Mouse (Mus musculus): ENCODE results near the gene Rab34.
A peak's percentile ranks its signal among the peaks of the same experiment; 100 is the strongest.

The Rab34 gene

DNA sequence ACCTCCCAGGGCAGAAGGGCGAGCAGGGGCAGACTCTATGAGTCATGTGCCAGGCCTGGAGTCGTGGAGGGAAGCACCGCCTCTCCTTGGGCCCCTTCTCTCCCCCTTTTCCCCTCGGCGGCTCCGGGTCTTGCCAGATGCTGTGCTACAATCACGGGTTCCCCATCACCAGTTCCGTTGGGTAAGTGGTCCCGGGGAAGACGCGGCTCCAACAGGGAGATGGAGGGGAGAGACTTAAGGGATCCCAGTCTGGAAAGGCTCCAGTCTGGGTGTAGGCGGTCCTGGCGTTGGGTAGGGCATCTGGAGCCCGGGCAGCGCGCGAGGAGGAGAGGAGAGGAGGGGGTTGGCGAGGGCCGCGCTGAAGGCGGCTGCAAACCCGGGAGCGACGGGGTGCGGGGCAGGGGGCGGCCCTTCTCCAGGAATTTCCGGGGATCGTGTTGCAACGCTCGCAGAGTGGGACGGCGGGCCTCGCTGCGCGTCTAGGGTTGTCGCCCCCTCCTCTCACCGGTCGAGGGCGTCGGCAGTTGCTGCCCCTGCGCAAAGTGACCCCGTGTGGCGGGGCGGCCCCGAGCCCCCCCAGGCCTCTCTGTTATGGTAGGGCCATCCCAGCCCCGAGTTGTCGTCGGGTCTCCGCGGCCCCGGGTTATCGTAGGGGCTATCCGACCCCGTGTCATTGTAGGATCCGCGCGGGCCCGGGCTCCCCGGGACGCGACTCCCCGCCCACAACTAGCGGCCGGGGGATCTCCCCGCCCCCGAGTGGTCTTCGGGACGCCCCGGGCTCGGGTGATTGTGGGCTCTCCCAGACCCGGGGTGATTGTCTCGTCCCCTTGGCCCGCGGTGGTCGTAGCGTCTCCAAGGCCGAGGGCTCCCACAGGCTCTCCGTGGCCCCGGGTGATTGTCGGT, at the start of gene Rab34:
Gene Rab34, plus strand, starts transcription at position 100 of the 903 bp plus-strand sequence.
- no peak for DNase-seq (ENCODE audit: low spot score)

DNA sequence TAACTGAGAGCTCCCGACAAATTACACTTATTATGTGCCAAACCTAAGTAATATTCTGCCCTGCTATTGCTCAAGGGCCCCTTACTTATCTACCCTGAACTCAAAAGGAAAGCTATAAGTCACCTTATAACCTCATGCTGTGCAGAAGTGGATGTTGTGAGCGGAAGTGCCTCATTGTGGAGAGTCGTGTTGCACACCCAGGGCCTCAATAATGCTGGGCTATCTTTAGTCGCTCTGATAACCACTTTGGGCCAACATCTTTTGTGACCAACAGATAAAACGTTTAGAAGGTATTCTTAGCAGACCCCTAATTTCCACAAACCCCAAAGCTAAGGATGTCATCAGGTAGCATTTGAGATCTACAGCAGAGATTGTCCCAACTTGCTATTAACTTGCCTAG, 47.6 kb upstream of the Rab34 start:
- no peak for DNase-seq (ENCODE audit: low spot score)

DNA sequence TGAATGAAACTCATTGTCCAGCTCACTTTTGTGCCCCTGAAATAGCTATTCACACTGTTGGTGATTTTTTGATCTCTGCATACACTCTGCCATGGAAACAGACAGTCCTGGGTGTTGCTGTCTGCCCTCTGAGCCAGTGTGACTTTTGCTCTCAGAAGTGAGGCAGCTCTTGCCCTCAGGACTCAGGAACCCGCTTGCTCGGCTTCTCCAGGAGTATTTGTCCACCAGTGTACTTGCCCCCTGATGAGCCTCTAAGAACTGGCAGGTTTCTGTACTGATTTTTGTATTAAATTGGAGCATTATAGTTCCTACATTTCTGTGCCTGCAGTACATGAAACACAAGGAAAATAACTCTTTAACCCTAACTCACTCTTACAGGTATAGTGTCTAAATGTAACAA, 44.7 kb upstream of the Rab34 start:
- no peak for DNase-seq (ENCODE audit: low spot score)

DNA sequence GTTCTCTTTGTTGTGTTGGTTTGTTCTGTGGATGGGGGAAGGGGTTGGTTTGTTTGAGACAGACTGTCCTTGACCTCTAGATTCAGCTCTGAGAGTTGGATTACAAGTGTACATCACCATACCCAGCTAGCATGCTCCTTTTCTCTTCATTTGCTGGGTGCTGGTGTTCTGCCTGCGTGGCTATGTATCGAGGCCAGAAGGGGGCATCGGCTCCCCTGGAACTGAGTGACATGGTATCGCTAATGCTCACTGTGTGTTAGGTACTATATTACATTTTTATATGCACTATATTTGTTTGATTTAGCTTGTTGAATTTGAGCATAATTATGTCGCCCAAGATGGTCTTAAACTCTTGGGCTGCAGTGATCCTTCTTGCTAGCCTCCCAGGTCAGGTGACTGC, 42.1 kb upstream of the Rab34 start:
- no peak for DNase-seq (ENCODE audit: low spot score)

DNA sequence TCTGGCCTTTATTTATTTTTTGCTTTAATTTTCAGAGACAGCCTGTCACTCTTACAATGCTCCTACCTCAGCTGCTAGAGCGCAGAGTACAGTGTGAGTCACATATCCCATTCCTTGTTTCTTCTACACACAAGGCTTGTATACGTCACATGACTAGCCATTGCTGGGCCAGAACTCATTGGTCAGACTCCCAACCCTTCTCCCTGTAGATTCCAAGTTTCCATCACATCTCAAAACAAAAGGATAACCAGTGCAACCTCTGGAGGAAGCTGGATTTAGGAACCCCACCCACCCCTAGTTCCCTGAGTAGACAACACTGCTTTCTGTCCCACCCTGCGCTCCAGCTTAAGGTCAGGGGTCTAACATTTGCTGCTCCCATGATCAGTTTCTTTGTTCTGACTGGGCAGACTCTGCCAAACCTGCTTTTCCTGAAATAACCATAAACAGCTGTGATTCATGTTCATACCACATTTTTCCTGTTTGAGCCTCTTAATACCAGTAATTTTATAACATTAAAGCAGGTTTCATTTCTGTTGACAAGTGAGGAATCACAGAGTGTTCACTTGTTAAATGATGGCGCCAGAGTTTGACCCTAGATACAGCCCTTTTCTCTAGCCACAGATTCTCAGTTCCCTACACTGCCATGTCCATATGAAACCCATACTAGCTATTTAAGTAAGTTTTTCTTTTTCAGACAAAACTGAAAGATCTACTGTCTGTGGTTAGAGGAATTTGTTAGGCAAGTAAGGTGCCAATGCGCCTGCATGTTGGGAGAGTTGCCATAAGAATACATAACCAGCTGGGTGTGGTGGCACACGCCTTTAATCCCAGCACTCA, 41.3 kb upstream of the Rab34 start:
- DNase-seq (ENCODE audit: low spot score) = no peak

DNA sequence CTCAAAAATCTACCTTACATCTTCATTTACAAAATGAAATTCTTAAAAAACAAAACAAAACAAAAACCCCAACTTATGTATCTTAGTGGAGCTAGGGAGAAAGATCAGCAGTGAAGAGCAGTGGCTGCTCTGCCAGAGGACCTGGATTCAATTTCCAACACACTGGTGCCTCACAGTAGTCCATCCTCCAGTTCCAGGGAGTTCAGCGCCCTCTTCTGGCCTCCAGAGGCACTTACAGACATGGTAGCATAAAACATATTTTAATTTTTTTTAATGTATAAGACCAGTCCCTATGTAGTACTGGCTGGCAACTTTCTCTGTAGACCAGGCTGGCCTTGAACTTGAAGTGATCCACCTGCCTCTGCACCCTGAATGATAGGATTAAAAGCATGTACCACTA, 37.1 kb upstream of the Rab34 start:
- DNase-seq (ENCODE audit: low spot score) = no peak

DNA sequence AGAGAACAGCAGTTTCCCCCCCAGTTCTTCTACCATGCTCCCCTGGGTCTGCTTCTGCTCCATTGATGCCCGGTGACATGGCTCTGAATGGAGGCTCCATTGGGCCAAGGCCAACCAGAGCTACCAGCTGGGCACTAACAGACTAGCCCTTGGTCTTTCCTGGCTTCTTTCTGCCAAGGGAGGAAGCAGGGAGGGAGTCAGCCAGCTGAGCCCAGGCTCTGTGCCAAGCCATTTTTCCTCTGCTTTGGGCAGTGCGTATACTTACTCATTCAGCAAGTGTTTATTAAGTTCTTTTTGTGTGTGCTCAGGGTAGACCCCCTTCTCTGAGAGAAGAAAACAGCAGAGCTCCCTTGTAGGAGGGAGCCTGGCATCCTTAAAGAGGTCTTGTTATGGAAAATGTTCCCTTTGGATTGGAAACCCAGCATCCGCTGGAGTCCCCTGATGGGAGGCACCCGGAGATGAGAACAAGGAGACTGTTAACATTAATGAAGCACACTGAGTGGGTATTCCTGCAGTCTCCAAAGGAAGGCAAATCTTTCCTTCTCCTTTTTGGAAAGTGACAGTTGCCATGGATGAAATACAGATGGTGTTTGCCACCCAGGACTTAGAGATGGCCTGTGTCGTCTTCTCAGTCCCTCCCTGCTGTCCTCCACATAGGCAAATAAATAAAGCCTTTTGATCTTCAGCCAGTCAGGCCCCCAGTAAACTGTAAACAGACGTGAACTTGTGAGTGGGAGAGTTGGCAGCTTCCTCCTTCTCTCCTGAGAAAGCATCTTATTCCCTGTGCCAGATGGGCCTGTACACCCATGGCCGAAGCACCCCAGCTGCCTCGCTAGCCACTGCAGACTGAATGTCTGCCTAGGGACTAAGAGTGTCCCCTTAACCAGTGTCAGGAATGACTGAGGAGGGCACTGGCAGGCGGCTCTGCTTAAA, 35.7 kb upstream of the Rab34 start:
- no peak for DNase-seq (ENCODE audit: low spot score)

DNA sequence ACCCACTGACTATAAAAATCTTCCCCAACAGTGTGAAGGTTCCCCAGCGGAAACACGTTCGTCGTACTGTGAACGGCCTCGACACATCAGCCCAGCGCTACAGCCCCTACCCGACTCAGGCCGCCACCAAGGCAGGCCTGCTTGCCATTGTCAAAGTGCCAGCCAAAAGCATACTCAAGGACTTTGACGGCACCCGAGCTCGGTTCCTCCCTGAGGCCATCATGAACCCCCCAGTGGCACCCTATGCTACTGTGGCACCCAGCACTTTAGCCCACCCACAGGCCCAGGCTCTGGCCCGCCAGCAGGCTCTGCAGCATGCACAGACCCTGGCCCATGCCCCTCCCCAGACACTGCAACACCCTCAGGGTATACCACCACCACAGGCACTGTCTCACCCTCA, 34.5 kb upstream of the Rab34 start:
- no peak for DNase-seq (ENCODE audit: low spot score)

DNA sequence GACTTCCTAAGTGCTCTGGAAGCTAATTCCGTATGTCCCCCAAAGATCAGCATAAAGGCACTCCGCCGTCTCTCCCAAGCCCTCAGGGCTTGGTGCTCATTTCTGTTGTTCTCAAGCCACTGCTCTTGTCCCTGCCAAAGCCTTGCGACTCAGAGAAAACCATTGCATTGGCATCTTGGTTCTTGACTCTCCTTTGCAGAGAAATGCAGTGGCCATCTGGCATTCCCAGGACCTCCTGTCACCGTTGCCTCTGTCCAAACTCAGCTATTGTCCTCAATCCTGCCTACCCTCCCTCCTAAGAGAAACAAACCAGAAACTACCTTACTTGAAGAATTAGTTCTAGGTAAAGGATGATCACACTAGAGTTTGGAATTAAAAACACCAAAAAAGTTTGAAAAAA, 32.6 kb upstream of the Rab34 start:
- DNase-seq (ENCODE audit: low spot score) = no peak

DNA sequence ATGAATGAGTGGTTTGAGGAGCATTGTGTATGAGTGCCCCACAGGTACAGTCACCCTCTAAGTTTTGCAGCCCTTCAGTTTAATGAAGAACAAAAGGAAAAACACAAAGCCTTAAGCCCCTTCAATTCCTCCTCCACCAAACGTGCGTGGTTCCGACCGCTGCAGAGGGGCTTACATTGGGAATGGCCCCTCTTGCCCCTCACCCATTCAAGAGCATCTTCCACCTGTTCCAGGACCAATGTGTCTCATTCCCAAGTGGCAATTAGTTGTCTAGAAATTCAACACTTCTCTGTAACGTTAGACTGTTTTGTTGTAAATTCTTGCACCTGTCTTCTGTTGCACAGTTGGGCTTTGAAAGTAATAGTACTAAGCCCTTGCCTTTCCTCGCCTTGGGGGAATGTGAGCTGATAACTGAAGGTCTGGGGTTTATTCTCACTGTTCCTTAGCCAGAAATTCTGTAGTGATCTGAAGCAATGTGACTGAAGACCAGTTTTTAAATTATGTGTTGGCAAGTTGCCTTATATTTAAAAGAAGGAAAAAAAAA, 32.0 kb upstream of the Rab34 start:
- no peak for DNase-seq (ENCODE audit: low spot score)

DNA sequence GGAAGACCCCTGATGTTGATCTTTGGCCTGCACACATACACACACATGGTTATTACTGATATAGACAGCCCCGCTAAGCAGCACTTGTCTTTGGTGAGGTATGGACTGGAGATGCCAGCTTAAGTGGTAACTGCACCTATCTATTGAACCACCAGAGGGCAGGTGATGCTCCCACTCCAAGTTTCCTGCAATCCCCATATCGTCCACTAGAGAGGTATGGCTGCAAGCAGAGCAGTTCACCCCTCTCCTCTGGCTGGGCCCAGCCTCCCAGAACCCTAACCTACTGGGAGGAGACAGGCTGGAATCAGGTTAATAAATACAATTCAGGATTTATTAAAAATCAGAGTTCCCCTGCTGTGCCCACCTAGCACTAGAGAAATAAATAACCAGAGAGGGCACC, 29.1 kb upstream of the Rab34 start:
- peak; percentile 83 for DNase-seq (ENCODE audit: low spot score)

DNA sequence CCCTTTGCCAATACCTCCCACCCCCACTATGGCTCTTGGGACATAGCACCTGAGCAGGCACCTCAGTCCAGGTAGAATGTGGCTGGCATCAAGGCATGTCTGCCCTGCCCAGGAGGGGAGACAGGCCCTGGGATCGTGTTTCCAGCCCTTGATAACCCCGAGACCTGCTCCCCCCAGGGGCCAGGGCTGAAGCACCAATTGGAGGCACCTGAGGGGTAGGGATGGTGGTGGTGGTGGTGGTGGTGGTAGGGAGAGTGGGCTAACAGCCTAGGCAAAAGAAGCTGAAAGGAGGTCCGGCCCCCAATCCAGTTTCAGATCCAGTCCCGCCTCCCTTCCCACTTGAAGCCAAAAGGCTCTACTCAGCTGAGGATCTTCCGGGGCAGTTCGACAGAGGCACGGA, 28.7 kb upstream of the Rab34 start:
- DNase-seq (ENCODE audit: low spot score) = no peak

DNA sequence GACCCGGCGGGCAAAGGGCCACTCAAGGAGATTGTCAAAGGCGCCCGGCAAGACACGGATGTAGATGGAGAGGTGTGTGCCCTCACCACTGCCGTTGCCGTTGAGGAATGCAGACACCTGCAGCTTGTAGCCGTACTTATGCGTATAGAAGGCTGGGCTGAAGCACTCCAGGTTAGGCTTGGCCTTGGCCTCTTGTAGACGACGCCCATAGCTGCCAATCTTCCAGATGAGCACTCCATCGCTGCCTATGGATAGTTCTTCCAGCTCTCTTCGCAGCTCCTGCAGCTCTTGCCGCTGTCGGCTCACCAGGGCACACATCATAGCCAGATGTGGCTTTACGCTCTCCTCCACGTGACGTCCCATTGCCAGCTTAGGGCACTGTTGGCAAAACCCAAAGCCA, 28.1 kb upstream of the Rab34 start:
- DNase-seq (ENCODE audit: low spot score) = no peak

DNA sequence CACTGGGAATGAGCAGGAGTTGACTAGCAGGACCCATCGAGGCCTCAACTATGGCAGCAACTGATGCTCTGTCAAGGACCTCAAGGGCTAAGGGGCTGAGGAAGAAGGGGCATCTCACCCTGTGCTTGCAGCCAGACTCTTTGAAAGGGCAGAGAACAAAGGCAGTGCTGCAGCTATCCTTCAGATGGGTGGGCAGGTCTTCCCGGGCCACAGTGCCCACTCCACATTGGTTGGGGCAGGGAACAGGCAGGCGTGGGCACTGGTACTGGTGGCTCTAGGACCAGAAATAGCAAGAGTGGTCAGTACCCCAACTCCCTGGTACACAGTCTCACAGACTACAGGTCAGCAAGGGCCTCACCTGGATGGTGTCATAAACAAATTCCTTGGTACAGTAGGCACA, 27.6 kb upstream of the Rab34 start:
- DNase-seq (ENCODE audit: low spot score) = no peak

DNA sequence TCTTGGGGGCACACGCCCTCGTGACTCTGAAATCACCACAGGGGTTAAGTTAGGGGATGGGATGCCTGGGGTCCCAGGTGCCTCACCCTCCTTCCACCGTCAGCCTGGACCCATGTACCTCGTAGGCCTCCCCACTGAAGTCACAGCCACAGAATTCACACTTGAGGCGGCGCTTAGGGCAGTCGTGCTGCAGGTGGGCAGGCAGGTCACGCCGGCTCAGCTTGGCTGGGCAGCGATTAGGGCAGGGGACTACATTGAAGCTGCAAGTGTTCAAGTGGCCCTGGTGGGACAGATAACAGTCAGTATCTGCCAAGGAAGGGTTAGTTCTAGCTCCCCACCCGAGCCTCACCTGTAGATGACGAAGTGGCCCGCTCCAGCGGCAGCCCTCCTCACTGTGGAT, 27.1 kb upstream of the Rab34 start:
- DNase-seq (ENCODE audit: low spot score) = no peak

DNA sequence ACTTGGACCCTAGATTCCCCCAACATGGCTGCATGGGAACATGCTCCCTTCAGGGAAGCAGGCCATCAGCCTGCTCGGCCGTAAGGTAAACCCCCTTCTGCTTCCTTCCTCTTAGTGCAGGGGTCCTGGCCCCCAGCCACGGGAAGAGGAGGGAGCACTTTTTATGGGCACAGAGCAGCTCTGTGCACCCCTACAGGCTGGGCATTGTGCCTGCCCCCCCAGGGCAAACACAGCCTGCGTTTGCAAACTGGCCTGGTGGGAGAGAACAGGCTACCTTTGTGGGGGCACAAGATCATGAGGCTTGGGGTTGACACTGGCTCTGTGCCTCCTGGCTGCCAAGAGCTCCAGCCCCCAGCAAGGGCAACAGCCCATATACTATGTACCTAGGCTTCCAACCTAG, 26.3 kb upstream of the Rab34 start:
- DNase-seq (ENCODE audit: low spot score) = no peak

DNA sequence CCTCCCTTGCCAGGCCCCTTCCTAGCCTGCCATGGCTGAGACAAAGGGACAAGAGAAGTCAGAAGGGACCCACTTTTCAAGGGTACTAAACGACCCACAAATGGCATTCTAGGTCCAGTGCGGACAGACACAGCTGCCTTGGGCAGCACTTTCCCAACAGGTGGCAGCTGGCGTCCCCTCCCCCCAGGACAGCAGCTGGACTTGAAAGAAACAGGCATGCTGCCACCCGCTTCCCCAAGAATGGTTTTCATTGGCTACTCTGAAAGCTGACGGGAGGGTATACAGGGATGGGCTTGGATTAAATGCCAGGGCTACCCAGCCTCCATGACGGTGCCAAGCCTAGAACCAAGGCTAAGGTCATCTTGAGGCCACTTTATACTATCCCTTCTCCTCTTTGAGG, 25.7 kb upstream of the Rab34 start:
- DNase-seq (ENCODE audit: low spot score) = no peak

DNA sequence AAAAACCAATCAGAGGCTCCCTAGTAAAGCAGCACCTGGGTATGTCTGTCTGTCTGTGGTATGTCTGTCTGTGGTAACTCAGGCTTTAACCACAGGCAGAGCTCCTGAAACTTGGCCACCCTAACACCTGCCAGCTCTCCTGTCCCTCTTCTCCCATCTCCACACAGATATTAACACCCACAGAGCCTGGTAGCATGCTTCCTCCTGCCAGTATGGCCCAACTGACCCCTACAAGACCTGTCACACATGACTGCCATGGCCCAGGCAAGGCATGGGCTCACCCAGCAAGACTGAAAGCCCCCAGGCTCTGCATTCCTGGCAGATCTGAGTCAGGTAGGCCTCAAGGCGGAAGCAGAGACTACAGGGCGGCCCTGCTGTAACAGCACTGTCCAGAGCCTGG, 25.2 kb upstream of the Rab34 start:
- DNase-seq (ENCODE audit: low spot score) = no peak

DNA sequence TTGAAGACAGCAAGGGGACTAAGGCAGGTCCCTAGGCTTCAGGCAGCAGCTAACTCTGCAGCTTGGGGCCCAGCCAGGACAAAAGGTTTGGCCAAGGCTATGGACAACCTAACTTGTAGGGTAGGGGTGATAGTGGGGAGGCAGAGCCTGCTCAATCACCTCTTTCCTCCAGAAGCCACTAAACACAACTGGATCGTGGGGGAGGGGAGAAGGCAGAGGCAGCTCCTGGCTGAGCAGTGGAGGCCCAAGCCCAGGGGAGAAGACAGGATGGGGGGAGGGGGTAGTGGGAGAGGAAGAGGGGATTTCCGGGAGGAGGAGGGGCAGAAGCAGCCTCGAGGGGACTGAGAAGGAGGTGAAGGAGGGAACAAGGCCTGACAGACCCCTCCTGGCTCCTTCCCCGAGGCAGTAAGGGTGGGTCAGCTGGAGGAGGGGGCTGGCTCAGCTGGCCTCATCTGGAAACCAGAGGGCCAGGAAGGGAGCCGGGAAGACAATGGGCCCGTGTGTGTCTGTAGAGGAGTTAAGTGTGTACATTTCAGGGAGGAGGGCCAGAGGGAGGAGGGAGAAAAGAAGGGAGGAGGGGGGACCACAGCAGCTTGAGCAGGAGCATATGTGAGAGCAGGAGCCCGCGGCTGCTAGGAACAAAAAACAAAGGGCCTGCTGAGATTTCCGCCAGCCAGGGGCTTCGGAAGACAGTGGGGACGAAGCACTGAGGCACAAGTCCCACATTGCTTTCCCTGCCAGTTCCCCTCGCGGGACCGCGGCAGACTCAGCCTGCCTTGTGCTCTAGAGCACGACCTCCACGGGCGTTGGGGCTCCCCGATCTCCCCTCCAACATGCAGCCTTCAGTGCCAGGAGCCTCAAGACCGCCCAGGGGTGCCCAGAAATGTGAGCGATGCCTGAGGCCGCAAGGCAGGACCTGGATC, 24.3 kb upstream of the Rab34 start:
- DNase-seq (ENCODE audit: low spot score) = peak; percentile 27

DNA sequence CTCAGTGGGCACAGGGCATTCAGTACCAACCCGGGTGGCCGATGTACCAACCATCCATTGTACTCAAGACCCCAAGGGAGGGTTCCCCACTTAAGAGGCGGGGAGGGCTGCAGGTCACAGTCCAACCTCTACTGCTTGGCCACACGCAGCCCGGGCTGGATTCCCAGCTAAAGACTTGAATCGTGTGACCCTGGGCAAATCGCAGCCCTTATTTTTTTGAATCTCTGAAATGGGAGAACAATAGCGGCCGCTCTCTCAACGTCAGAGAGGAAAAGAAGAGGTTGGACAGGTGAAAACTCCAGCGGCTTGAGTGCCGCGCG, 23.7 kb upstream of the Rab34 start:
- DNase-seq (ENCODE audit: low spot score) = no peak

Measured in T-cell, adult 2 months (primary cell).